Mouse (Mus musculus) spleen, adult 2 months (tissue): Measurements from ENCODE around the gene Scnn1g.

ENCODE experiments used
- CTCF ChIP-seq: fragments of 200-500 bp; IDR thresholded peaks from 2 replicates; pipeline ENCODE4 v1.5.1; 2011; ENCODE audit warnings: mild to moderate bottlenecking, inconsistent platforms; ENCODE audit not compliant: insufficient read depth, insufficient read length, insufficient replicate concordance; ENCODE audit errors: extremely low read depth
- POLR2A ChIP-seq: fragments of 200-500 bp; IDR thresholded peaks from 2 replicates; pipeline ENCODE4 v1.6.1; 2011; ENCODE audit warnings: low read depth, low read length, inconsistent platforms

DNA sequence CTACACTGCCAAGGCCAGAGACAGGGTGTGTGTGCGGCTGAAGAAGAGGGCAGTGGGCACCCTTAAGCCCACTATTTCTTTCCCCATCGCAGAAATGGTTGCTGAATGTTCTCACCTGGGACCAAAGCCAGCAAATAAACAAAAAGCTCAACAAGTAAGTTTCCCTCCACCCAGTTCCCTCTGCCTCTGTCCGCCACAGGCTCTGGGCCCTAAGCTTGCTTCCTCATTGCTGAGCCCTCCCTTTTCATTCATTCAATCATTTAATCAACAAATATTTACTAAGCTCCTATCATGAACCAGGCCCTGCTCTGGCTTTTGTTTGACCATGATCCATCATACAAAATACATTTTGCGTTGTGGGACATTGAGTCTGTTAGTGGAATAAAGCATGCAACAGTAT lies 29.0 kb downstream of the Scnn1g start:
- TF ChIP-seq POLR2A (no peak), CTCF (no peak)
